Mouse (Mus musculus) lung, embryonic 14.5 days (tissue): Measurements from ENCODE around the gene Ftsj1. TPM values are rescaled to one million over a fixed set of nuclear protein-coding genes. Genes with fewer than 3 reads are reported as not detected.

ENCODE experiments used
- ATAC-seq: fragments of 200-750 bp; cut with Nextera tagmentation; 2 replicates; pipeline ENCODE4 v1.8.0; 2017; ENCODE audit warnings: mild to moderate bottlenecking, moderate TSS enrichment, moderate library complexity; ENCODE audit not compliant: insufficient read depth
- DNase-seq: peaks from one replicate; pipeline ENCODE4 v3.0.0-alpha.2; 2015
- H3K27ac ChIP-seq: fragments of 300-500 bp; sonication (generic); 2 replicates; pipeline ENCODE4 v1.5.1; 2014; ENCODE audit warnings: low read depth, mild to moderate bottlenecking, moderate library complexity
- H3K27me3 ChIP-seq: fragments of 300-500 bp; sonication (generic); 2 replicates; pipeline ENCODE4 v1.6.1; 2014; ENCODE audit warnings: low read length, control low read depth; ENCODE audit not compliant: insufficient read depth
- H3K36me3 ChIP-seq: fragments of 300-500 bp; sonication (generic); 2 replicates; pipeline ENCODE4 v1.6.1; 2014; ENCODE audit warnings: control low read depth; ENCODE audit not compliant: insufficient read depth
- H3K4me1 ChIP-seq: fragments of 300-500 bp; sonication (generic); 2 replicates; pipeline ENCODE4 v1.6.1; 2014; ENCODE audit warnings: antibody characterized with exemption, control low read depth; ENCODE audit not compliant: insufficient read depth
- H3K4me2 ChIP-seq: fragments of 300-500 bp; sonication (generic); 2 replicates; pipeline ENCODE4 v1.6.1; 2014; ENCODE audit warnings: mild to moderate bottlenecking
- H3K4me3 ChIP-seq: fragments of 300-500 bp; sonication (generic); 2 replicates; pipeline ENCODE4 v1.5.1; 2014; ENCODE audit warnings: low read depth, low read length
- H3K9ac ChIP-seq: fragments of 300-500 bp; sonication (generic); 2 replicates; pipeline ENCODE4 v1.6.1; 2014
- H3K9me3 ChIP-seq: fragments of 300-500 bp; sonication (generic); 2 replicates; pipeline ENCODE4 v1.6.1; 2016; ENCODE audit warnings: low read depth, low read length, control low read depth
- CTCF ChIP-seq: IDR thresholded peaks from 2 replicates; pipeline ENCODE4 v1.5.1; 2016; ENCODE audit warnings: antibody characterized with exemption, low read depth
- WGBS: fragments of 180-500 bp; shearing (Covaris S2); extraction: QIAGEN DNeasy Blood & Tissue Kit; methylation state at CpG from one replicate; pipeline ENCODE4 v1.1.7; 2014; 5-methylcytosine and 5-hydroxymethylcytosine counted together
- polyA plus RNA-seq: library from polyadenylated mRNA; unstranded; fragments of >200 nt; fragmentation: Nextera tagmentation; extraction: Ambion mirVana; gene quantifications from 2 replicates; pipeline ENCODE4 v1.2.1, GENCODE M21; 2014

Ftsj1 gene
- polyA plus RNA-seq, 1 experiment from 2014 or later, result 53.7 TPM

DNA sequence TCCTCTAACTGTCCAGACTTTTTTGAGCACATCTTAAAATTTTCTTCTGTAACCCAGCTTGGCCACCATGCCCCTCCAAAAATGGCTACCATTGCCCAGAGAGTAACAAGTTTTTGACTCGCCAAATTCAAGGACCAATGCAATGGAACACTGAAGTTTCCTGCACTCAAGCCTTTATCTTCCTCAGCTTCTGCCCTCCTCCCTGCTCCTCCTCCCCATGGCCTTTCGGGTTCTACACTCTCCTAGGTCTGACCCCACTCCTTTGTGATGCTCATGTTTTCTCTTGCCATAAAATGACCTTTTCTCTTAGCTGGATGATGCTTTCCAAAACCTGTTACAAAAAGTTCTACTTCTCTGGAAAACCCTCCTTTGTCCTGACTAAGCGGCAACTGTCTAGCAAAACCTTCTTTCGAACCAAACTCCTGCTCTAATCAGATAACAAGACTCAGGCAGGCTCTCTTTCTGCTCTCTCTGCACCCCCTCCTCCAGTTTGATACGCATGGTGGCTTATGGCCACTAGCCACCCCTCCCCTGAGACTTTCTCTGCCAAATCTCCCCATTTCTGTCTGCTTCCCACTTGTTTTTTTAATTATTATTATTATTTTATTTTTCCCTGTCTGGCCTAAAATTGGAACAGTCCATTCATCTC lies 11.1 kb upstream of the Ftsj1 start:
- DNase-seq (no peak), ATAC-seq (no peak)
- H3K4me3 ChIP-seq, result no peak overlapping the region
- 75% methylated on average over 5 of the region's 5 CpGs for WGBS
- H3K27me3 ChIP-seq, result no peaks in the 10 kb centered on the region
- no peak overlapping the region for H3K27ac ChIP-seq
- no peaks in the 10 kb centered on the region for H3K4me1 ChIP-seq
- no peak overlapping the region for H3K4me2 ChIP-seq
- TF ChIP-seq CTCF, result no peak
- H3K9ac ChIP-seq, result no peak overlapping the region
- H3K9me3 ChIP-seq, result no peaks in the 10 kb centered on the region
- no peaks in the 10 kb centered on the region for H3K36me3 ChIP-seq

GRCm38 (mm10) chrX:8259478-8259877 lies 7.3 kb upstream of the Ftsj1 start:
- ATAC-seq, result no peak
- no peaks in the 10 kb centered on the region for H3K9me3 ChIP-seq
- no peak for TF ChIP-seq CTCF
- H3K4me3 ChIP-seq, result no peak overlapping the region
- no peak overlapping the region for H3K9ac ChIP-seq
- no peak overlapping the region for H3K4me2 ChIP-seq
- H3K4me1 ChIP-seq, result no peaks in the 10 kb centered on the region
- no peaks in the 10 kb centered on the region for H3K27me3 ChIP-seq
- no peak overlapping the region for H3K27ac ChIP-seq
- 57% methylated on average over 12 of the region's 12 CpGs for WGBS
- DNase-seq, result no peak
- no peaks in the 10 kb centered on the region for H3K36me3 ChIP-seq

DNA sequence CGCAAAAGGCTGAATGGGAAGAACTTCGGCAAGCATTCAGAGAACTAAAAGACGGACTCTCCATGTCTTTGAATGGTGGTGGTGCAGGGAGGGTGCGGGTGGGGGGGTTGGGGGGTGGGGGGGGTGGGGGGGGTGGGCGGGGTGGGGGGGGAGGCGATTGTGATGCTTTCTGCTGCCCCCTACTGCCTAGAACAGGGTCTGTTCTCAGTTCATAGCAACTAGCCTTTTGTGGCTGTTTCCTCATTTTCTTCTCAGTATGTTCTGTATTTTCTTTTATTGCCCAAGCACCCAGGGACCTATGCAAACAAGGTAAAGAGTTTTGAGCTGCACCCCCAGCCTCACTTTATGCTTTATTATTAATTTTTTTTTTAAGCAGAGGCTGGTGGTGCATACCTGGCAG lies 3.6 kb upstream of the Ftsj1 start:
- ATAC-seq (no peak), DNase-seq (no peak)
- no peaks in the 10 kb centered on the region for H3K27me3 ChIP-seq
- H3K9me3 ChIP-seq, result no peaks in the 10 kb centered on the region
- no peak overlapping the region for H3K9ac ChIP-seq
- 57% methylated on average over 3 of the region's 6 CpGs for WGBS
- H3K36me3 ChIP-seq, result no peaks in the 10 kb centered on the region
- H3K4me1 ChIP-seq, result no peaks in the 10 kb centered on the region
- no peak overlapping the region for H3K27ac ChIP-seq
- no peak for TF ChIP-seq CTCF
- no peak overlapping the region for H3K4me2 ChIP-seq
- no peak overlapping the region for H3K4me3 ChIP-seq

DNA sequence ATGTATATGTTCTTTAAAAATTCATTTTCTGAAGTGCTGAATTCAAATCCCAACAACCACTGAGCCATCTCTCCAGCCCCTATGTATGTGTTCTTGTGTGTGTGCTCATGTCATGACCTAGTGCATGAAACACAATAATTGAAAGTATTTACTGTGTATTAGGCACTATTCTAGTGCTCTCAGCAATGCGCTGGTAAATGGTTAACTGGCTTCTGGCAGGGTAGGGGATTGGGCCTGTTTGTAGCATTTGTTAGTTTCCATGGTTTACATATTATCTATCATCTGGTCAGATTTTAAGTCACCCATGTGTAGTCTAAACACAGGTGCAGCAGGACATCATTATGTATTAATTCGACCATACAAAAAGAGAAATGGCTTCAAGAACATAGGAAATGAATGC lies 1.5 kb upstream of the Ftsj1 start:
- Histone ChIP-seq H3K9me3 (no peaks in the 10 kb centered on the region), H3K4me3 (no peak overlapping the region), H3K27ac (no peak overlapping the region), H3K4me2 (no peak overlapping the region), H3K36me3 (no peaks in the 10 kb centered on the region), H3K9ac (no peak overlapping the region), H3K4me1 (no peaks in the 10 kb centered on the region), H3K27me3 (no peaks in the 10 kb centered on the region)
- 76% methylated on average over 2 of the region's 2 CpGs for WGBS
- DNase-seq (no peak), ATAC-seq (no peak)
- TF ChIP-seq CTCF, result no peak

DNA sequence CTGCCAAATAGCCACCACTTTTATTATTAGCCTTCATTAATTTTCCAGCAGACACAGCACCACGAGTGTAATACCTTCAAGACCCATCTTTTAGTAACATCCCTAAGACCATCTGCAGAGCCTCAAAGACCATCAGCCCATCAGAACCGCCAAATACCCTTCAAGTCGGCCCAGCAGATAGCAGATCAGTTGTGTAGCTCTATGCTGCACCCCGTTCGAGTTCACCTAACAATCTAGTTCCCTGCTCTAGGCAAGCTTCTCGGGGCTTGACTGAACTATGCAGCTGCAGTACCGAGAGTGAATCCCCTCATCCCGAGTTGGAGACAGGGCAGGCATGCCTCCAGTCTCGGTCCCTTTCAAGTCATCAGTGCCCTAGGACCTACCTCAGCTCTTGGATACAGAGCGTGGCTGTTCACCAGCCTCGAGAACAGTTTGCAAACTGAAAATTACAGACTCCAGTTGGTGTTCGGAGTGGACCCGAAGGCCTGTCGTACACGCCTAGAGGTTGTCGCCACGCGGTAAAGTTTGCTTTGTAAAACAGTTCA lies 345 bp downstream of the Ftsj1 start:
- Histone ChIP-seq H3K4me1 (no peaks in the 10 kb centered on the region), H3K27me3 (no peaks in the 10 kb centered on the region), H3K36me3 (peaks cover 5% of the 10 kb centered on the region; the same call in 1 of the 2 replicates), H3K4me3 (peak overlapping the region; percentile 53), H3K9me3 (no peaks in the 10 kb centered on the region), H3K9ac (peak overlapping the region; percentile 64), H3K4me2 (peak overlapping the region; percentile 68), H3K27ac (no peak overlapping the region)
- ATAC-seq (peak; percentile 64; the same call in 1 of the 2 replicates), DNase-seq (no peak)
- no peak for TF ChIP-seq CTCF
- 10% methylated on average over 18 of the region's 18 CpGs for WGBS

- Histone ChIP-seq H3K27me3 (no peaks in the 10 kb centered on the region), H3K4me1 (no peaks in the 10 kb centered on the region), H3K4me3 (no peak overlapping the region), H3K9me3 (no peaks in the 10 kb centered on the region), H3K27ac (no peak overlapping the region), H3K4me2 (no peak overlapping the region), H3K36me3 (peaks cover 23% of the 10 kb centered on the region; the same call in 1 of the 2 replicates), H3K9ac (no peak overlapping the region)
- TF ChIP-seq CTCF, result no peak
- ATAC-seq (peak; percentile 41; the same call in 1 of the 2 replicates), DNase-seq (peak; percentile 63)
- WGBS, result 51% methylated on average over 8 of the region's 8 CpGs
Measured at GRCm38 (mm10) chrX:8248542-8249120, 3.6 kb downstream of the Ftsj1 start.

- WGBS, result 91% methylated on average over 2 of the region's 2 CpGs
- Histone ChIP-seq H3K27ac (no peak overlapping the region), H3K9ac (no peak overlapping the region), H3K36me3 (peaks cover 25% of the 10 kb centered on the region; the same call in 1 of the 2 replicates), H3K4me3 (no peak overlapping the region), H3K27me3 (no peaks in the 10 kb centered on the region), H3K9me3 (no peaks in the 10 kb centered on the region), H3K4me2 (no peak overlapping the region), H3K4me1 (no peaks in the 10 kb centered on the region)
- ATAC-seq (no peak), DNase-seq (no peak)
- TF ChIP-seq CTCF, result 0 out of 2 replicates have a peak, but pooled peaks have one; percentile 7
Measured at GRCm38 (mm10) chrX:8247680-8248079, 4.5 kb downstream of the Ftsj1 start.
